Mouse (Mus musculus) midbrain, embryonic 11.5 days (tissue): ENCODE results near the gene Dock3. TPM values are rescaled to one million over a fixed set of nuclear protein-coding genes. Genes with fewer than 3 reads are reported as not detected.

Experiments
- ATAC-seq: fragments of 200-750 bp; cut with Nextera tagmentation; 2 replicates; pipeline ENCODE4 v1.8.0; 2017; ENCODE audit warnings: moderate TSS enrichment, moderate library complexity; ENCODE audit not compliant: low FRiP score
- DNase-seq: peaks from one replicate; pipeline ENCODE4 v3.0.0; 2015; ENCODE audit warnings: low spot score; ENCODE audit errors: missing footprints
- H3K27ac ChIP-seq: fragments of 300-500 bp; sonication (generic); 2 replicates; pipeline ENCODE4 v1.5.1; 2014; ENCODE audit warnings: low read depth, low read length
- H3K27me3 ChIP-seq: fragments of 300-500 bp; sonication (generic); 2 replicates; pipeline ENCODE4 v1.6.1; 2014; ENCODE audit warnings: mild to moderate bottlenecking, low read length, moderate library complexity, mixed read lengths; ENCODE audit not compliant: control insufficient read depth, insufficient read depth
- H3K36me3 ChIP-seq: fragments of 300-500 bp; sonication (generic); 2 replicates; pipeline ENCODE4 v1.6.1; 2014; ENCODE audit warnings: mild to moderate bottlenecking, low read length, moderate library complexity, mixed read lengths; ENCODE audit not compliant: control insufficient read depth, insufficient read depth
- H3K4me1 ChIP-seq: fragments of 300-500 bp; sonication (generic); 2 replicates; pipeline ENCODE4 v1.6.1; 2014; ENCODE audit warnings: low read length; ENCODE audit not compliant: control insufficient read depth, insufficient read depth
- H3K4me2 ChIP-seq: fragments of 300-500 bp; sonication (generic); 2 replicates; pipeline ENCODE4 v1.6.1; 2014; ENCODE audit warnings: mild to moderate bottlenecking, moderate library complexity
- H3K4me3 ChIP-seq: fragments of 300-500 bp; sonication (generic); 2 replicates; pipeline ENCODE4 v1.5.1; 2014; ENCODE audit warnings: low read depth, low read length
- H3K9ac ChIP-seq: fragments of 300-500 bp; sonication (generic); 2 replicates; pipeline ENCODE4 v1.6.1; 2014; ENCODE audit warnings: low read length
- H3K9me3 ChIP-seq: fragments of 300-500 bp; sonication (generic); 2 replicates; pipeline ENCODE4 v1.6.1; 2016; ENCODE audit warnings: low read length; ENCODE audit not compliant: control insufficient read depth
- WGBS: fragments of 180-500 bp; shearing (Covaris S2); extraction: QIAGEN DNeasy Blood & Tissue Kit; methylation state at CpG from one replicate; pipeline ENCODE4 v1.1.7; 2014; 5-methylcytosine and 5-hydroxymethylcytosine counted together
- polyA plus RNA-seq: library from polyadenylated mRNA; unstranded; fragments of >200 nt; fragmentation: Nextera tagmentation; extraction: Ambion mirVana; gene quantifications from 2 replicates; pipeline ENCODE4 v1.2.1, GENCODE M21; 2014

Gene Dock3
- polyA plus RNA-seq, 1 experiment from 2014 or later = 9.3 TPM

DNA sequence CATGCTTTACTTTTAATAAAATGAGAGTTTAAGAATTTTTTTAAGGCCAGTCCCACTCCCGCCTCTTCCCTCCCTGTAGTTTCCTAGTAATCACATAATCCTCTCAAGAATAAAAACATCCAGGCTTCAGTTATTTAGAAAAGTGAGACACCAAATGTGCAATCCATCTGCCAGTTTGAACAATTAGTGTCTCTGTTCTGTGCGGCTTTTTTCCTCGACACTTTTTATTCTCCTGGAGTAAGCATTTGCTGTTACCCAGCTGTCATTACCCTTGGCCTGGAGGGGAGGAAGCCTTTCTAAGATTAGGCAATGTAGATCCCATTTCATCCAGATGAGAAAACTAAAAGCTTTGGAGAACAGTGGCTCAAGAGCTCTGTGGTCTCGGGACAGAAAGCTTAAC lies 221.9 kb downstream of the Dock3 start:
- H3K9ac ChIP-seq = no peak overlapping the region
- no peaks in the 10 kb centered on the region for H3K36me3 ChIP-seq
- H3K27ac ChIP-seq = no peak overlapping the region
- WGBS = 85% methylated on average over 4 of the region's 4 CpGs
- no peaks in the 10 kb centered on the region for H3K27me3 ChIP-seq
- H3K4me2 ChIP-seq = no peak overlapping the region
- H3K4me3 ChIP-seq = no peak overlapping the region
- DNase-seq (no peak), ATAC-seq (no peak)
- H3K4me1 ChIP-seq = no peaks in the 10 kb centered on the region
- H3K9me3 ChIP-seq = no peaks in the 10 kb centered on the region

DNA sequence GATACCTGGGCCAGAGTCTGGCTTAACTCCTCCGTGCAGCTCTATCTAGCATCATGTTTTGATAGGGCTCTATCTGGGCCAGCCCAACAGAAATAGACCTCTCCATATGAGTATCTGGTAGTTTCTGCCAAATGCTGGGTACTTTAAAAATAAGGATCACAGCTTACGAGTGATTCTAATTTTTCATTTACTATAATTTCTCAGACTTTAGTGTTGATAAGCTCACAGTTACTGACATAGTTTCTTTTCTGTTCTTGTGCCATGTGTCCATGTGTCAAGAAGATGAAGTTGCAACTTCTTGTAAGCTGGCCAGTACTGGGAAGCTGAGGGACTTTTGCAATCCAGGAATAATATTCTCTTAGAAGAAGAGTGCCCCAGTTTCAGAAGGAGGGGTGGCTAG lies 228.5 kb downstream of the Dock3 start:
- H3K27me3 ChIP-seq = no peaks in the 10 kb centered on the region
- no peaks in the 10 kb centered on the region for H3K4me1 ChIP-seq
- no peak overlapping the region for H3K4me3 ChIP-seq
- H3K27ac ChIP-seq = no peak overlapping the region
- 89% methylated on average over 2 of the region's 2 CpGs for WGBS
- DNase-seq (no peak), ATAC-seq (no peak)
- no peak overlapping the region for H3K4me2 ChIP-seq
- no peaks in the 10 kb centered on the region for H3K36me3 ChIP-seq
- no peak overlapping the region for H3K9ac ChIP-seq
- H3K9me3 ChIP-seq = no peaks in the 10 kb centered on the region

DNA sequence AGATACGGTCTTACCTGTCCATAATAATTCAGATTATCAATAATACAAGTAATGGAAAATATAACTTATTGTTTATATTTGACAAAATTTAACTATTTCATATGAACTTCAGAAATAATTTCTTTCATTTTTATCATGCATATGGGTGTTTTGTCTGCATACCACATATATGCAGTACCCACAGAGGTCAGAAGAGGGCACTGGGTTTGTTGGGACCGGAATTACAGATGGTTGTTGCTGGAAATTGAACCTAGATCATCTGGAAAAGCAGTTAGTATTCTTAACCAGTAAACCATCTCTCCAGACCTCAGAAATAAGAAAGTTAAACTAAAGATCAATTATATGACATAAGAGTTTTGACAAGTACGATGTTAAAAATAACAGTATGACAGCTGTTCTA lies 261.0 kb downstream of the Dock3 start:
- no peak overlapping the region for H3K9ac ChIP-seq
- ATAC-seq (no peak), DNase-seq (peak; percentile 84)
- no peak overlapping the region for H3K4me2 ChIP-seq
- WGBS = 65% methylated on average over 3 of the region's 3 CpGs
- H3K27ac ChIP-seq = no peak overlapping the region
- no peaks in the 10 kb centered on the region for H3K36me3 ChIP-seq
- H3K27me3 ChIP-seq = no peaks in the 10 kb centered on the region
- H3K4me3 ChIP-seq = no peak overlapping the region
- no peaks in the 10 kb centered on the region for H3K9me3 ChIP-seq
- no peaks in the 10 kb centered on the region for H3K4me1 ChIP-seq

DNA sequence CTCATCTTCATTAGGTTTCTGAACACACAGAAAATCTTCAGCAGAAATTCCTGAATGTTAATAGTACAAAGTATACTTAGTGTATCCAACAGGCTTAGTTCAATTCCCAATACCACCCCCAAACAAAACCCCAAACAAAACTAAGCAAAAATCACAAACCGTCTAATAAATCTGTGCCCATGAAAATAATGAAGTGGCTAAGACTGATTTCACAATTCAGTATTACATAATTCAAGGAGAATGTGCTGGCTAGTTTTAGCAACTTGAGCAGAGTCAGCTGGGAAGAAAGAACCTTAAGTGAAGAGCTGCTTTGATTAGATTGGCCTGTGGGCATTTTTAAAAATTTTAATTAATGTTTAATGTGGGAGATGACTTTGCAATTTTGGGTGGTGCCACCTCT lies 273.3 kb downstream of the Dock3 start:
- Histone ChIP-seq H3K4me2 (no peak overlapping the region), H3K36me3 (no peaks in the 10 kb centered on the region), H3K27ac (no peak overlapping the region), H3K9ac (no peak overlapping the region), H3K4me1 (no peaks in the 10 kb centered on the region), H3K9me3 (no peaks in the 10 kb centered on the region), H3K27me3 (no peaks in the 10 kb centered on the region), H3K4me3 (no peak overlapping the region)
- no peak for ATAC-seq
- WGBS = 96% methylated on average over 1 of the region's 1 CpGs
- no peak for DNase-seq

DNA sequence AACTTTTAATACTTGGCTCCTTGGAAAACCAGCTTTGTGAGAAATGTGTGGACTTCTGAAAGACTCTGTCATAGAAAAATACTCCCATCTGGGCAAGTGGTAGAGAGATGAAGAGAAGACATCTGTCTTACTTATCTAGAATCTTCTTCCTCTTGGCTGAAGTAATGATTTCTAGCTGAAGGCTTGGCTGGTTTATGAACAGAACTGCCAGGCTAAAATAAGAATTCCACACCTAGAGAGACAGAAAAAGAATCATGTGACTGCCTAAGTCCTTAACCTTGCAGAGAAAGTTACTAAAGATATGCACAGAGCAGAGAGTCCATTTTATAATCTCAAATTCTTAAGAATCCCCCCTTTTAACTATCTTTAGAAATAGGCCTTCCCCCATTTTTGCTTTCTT lies 276.2 kb downstream of the Dock3 start:
- no peaks in the 10 kb centered on the region for H3K27me3 ChIP-seq
- no peak overlapping the region for H3K9ac ChIP-seq
- no peaks in the 10 kb centered on the region for H3K4me1 ChIP-seq
- no peak overlapping the region for H3K27ac ChIP-seq
- no peaks in the 10 kb centered on the region for H3K9me3 ChIP-seq
- H3K4me3 ChIP-seq = no peak overlapping the region
- no peak overlapping the region for H3K4me2 ChIP-seq
- DNase-seq (no peak), ATAC-seq (no peak)
- no peaks in the 10 kb centered on the region for H3K36me3 ChIP-seq

DNA sequence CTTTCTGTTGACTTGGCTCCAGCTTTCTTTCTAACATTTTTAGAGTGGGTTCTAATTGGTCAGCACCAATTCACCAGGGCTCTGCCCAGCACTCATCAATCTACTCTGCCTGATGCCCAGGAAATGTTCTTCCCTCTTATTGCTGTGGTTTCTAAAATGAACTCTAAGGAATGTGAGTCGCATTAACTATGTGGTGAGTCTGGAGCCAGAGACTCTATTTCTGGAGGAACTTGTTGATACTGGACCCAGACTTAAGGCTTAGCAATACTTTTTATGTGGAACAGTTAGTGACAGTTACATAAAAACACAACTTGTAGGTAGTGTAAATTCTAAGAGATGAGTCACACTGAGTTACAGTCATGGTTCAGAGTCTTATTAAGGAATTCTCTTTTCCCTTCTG lies 296.7 kb downstream of the Dock3 start:
- Histone ChIP-seq H3K36me3 (no peaks in the 10 kb centered on the region), H3K4me2 (no peak overlapping the region), H3K27ac (no peak overlapping the region), H3K4me3 (no peak overlapping the region), H3K9ac (no peak overlapping the region), H3K9me3 (no peaks in the 10 kb centered on the region), H3K4me1 (no peaks in the 10 kb centered on the region), H3K27me3 (no peaks in the 10 kb centered on the region)
- ATAC-seq (no peak), DNase-seq (no peak)
- WGBS = 97% methylated on average over 1 of the region's 1 CpGs

GRCm38 (mm10) chr9:106914878-106915277 lies 316.8 kb downstream of the Dock3 start:
- Histone ChIP-seq H3K4me1 (no peaks in the 10 kb centered on the region), H3K27ac (no peak overlapping the region), H3K36me3 (no peaks in the 10 kb centered on the region), H3K9ac (no peak overlapping the region), H3K4me2 (no peak overlapping the region), H3K4me3 (no peak overlapping the region), H3K9me3 (no peaks in the 10 kb centered on the region), H3K27me3 (no peaks in the 10 kb centered on the region)
- ATAC-seq = no peak
- WGBS = 93% methylated on average over 6 of the region's 6 CpGs
- no peak for DNase-seq

DNA sequence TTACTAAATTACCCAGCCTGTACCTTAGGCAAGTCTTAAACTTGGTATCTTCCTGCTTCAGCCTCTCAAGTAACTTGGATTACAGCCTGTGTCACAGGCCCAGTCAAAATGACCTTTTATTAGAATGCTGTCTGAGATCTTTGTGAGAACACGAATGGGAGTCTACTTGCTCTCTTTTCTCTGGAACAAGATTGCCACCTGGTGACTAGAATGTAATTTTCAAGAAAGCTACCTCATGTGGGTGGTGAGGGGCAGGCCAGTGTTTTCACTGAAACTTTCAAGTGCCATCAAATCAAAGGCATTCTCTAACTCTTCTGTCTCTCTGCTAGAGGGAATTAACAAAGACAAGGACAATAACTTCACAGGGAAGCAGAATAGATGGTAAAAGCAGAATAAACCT lies 317.9 kb downstream of the Dock3 start:
- WGBS = 32% methylated on average over 1 of the region's 1 CpGs

DNA sequence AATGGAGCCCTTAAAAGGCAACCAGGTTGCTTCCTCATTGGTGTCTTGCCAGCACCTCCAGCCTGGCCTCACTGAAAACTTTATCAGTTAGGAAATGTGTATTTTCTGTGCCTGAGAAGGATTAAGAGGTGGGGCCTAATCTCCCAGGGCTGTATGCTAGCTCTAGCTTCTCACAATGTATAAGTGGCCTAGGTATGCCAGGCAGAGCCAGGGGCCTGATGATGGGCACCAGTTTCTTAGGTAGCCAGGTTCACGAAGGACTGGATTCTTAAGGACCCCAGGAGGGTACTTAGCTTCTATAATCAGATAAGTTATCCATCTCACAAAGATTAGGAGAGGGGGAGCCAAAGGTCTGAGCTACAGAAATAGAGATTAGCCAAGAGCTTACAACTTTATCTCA lies 320.1 kb downstream of the Dock3 start:
- Histone ChIP-seq H3K4me1 (no peaks in the 10 kb centered on the region), H3K4me3 (no peak overlapping the region), H3K36me3 (no peaks in the 10 kb centered on the region), H3K27me3 (no peaks in the 10 kb centered on the region), H3K9me3 (no peaks in the 10 kb centered on the region), H3K9ac (no peak overlapping the region), H3K27ac (no peak overlapping the region), H3K4me2 (no peak overlapping the region)
- ATAC-seq = no peak
- 87% methylated on average over 1 of the region's 1 CpGs for WGBS
- DNase-seq = no peak

More for the DNA sequence above, 317.9 kb downstream of the Dock3 start:
- no peak overlapping the region for H3K4me3 ChIP-seq
- no peak for ATAC-seq
- H3K36me3 ChIP-seq = no peaks in the 10 kb centered on the region
- H3K4me1 ChIP-seq = no peaks in the 10 kb centered on the region
- H3K27ac ChIP-seq = no peak overlapping the region
- no peak overlapping the region for H3K9ac ChIP-seq
- no peak for DNase-seq
- no peak overlapping the region for H3K4me2 ChIP-seq
- H3K27me3 ChIP-seq = no peaks in the 10 kb centered on the region
- no peaks in the 10 kb centered on the region for H3K9me3 ChIP-seq

GRCm38 (mm10) chr9:106908715-106909114 lies 323.0 kb downstream of the Dock3 start:
- Histone ChIP-seq H3K9ac (no peak overlapping the region), H3K27me3 (no peaks in the 10 kb centered on the region), H3K36me3 (no peaks in the 10 kb centered on the region), H3K27ac (no peak overlapping the region), H3K4me2 (no peak overlapping the region), H3K4me1 (no peaks in the 10 kb centered on the region), H3K4me3 (no peak overlapping the region), H3K9me3 (no peaks in the 10 kb centered on the region)
- 67% methylated on average over 5 of the region's 5 CpGs for WGBS
- no peak for DNase-seq
- no peak for ATAC-seq
